Mouse (Mus musculus): ENCODE measurements at regions not wholly inside any gene's neighbourhood (a gene's known extent, or its start where the extent isn't known, plus 50 kb on each side); places are given as distances from the start of the nearest gene placed in this dataset.

DNA sequence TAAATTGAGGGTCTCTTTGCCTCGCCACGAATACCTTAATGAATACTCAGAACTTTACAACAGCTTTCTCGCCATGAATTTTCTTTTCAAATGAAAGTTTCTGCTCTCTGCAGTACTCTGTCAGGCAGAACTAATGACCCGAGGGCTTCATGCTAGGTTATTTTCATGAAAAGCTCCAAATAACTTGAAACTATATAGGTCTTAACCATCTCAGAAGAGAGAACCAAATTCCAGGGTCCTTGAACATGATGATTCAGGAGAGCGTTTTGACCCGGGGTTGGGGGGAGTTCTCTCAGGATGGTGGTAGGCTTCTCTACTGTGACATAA, 558.8 kb upstream of the Mpdz start:
- WGBS: 76% methylated on average over 6 of the region's 6 CpGs
- no peak overlapping the region for H3K4me3 ChIP-seq (ENCODE audit: low read depth, low read length)
- no peak for DNase-seq (ENCODE audit: low spot score)
- ATAC-seq (replicated peaks; ENCODE audit: insufficient number of reproducible peaks, low FRiP score, low TSS enrichment, low read depth): no peak
- H3K9ac ChIP-seq (replicated peaks; ENCODE audit: low read length): no peak overlapping the region
- no peaks in the 10 kb centered on the region for H3K4me1 ChIP-seq (ENCODE audit: control insufficient read depth, insufficient read depth, low read length)
- no peaks in the 10 kb centered on the region for H3K9me3 ChIP-seq (replicated peaks; ENCODE audit: control insufficient read depth, low read length)
- no peaks in the 10 kb centered on the region for H3K27me3 ChIP-seq (ENCODE audit: control insufficient read depth, insufficient read depth, low read length)
- no peak overlapping the region for H3K4me2 ChIP-seq (ENCODE audit: low read depth, low read length)
- no peaks in the 10 kb centered on the region for H3K36me3 ChIP-seq (replicated peaks; ENCODE audit: control insufficient read depth, insufficient read depth, low read depth, low read length)
- H3K27ac ChIP-seq (replicated peaks; ENCODE audit: low read depth, low read length): no peak overlapping the region

DNA sequence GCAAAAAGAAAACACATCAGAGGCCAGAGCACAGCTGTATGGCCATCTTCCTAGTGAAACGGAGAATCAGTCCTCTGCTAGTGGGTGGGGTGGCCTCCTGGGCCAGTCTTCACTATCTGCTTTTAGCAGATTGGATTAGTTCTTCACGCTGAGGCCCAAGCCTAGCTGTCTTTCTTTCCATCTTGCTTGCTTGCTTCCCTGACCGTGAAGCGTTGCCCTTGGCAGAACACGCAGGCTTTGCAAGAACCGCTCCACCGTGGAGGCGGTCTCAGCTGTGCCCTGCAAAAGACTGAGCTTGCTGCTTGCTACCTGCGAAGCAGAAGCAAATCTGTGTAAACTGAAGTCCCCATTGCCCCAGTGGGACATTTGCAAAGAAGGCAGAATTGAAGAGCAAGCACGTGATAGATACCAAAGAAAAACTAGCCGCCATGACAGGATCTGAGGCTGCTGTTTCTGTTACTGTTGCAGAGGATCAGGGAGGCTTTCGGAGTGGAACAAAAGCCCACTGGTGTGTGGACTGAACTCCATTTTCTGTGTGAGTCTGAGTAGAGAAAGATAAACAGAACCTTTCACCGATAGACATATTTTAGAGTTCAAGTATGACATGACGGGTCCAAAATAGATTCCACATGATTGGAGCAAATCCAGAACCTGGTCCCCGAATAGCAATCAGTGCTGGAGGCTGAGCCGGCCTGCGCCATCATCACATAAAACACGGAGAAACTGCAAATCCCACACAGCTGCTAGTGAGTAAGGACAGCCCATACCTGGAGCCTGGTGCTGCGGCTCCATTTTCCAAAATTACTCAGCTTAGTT, 558.2 kb upstream of the Mpdz start:
- DNase-seq (ENCODE audit: low spot score) (no peak), ATAC-seq (replicated peaks; ENCODE audit: insufficient number of reproducible peaks, low FRiP score, low TSS enrichment, low read depth) (no peak)
- H3K9me3 ChIP-seq (replicated peaks; ENCODE audit: control insufficient read depth, low read length): no peaks in the 10 kb centered on the region
- H3K9ac ChIP-seq (replicated peaks; ENCODE audit: low read length): no peak overlapping the region
- no peaks in the 10 kb centered on the region for H3K27me3 ChIP-seq (ENCODE audit: control insufficient read depth, insufficient read depth, low read length)
- H3K36me3 ChIP-seq (replicated peaks; ENCODE audit: control insufficient read depth, insufficient read depth, low read depth, low read length): no peaks in the 10 kb centered on the region
- 79% methylated on average over 19 of the region's 19 CpGs for WGBS
- no peaks in the 10 kb centered on the region for H3K4me1 ChIP-seq (ENCODE audit: control insufficient read depth, insufficient read depth, low read length)
- no peak overlapping the region for H3K4me3 ChIP-seq (ENCODE audit: low read depth, low read length)
- 0 out of 2 replicates have a peak overlapping the region, but pooled peaks have one; percentile 2 for H3K27ac ChIP-seq (replicated peaks; ENCODE audit: low read depth, low read length)
- H3K4me2 ChIP-seq (ENCODE audit: low read depth, low read length): no peak overlapping the region

GRCm38 (mm10) chr4:81999654-82000314, 557.2 kb upstream of the Mpdz start:
- H3K27me3 ChIP-seq (ENCODE audit: control insufficient read depth, insufficient read depth, low read length): no peaks in the 10 kb centered on the region
- no peak overlapping the region for H3K4me2 ChIP-seq (ENCODE audit: low read depth, low read length)
- H3K27ac ChIP-seq (replicated peaks; ENCODE audit: low read depth, low read length): no peak overlapping the region
- no peak overlapping the region for H3K9ac ChIP-seq (replicated peaks; ENCODE audit: low read length)
- 45% methylated on average over 11 of the region's 11 CpGs for WGBS
- no peak overlapping the region for H3K4me3 ChIP-seq (ENCODE audit: low read depth, low read length)
- no peaks in the 10 kb centered on the region for H3K36me3 ChIP-seq (replicated peaks; ENCODE audit: control insufficient read depth, insufficient read depth, low read depth, low read length)
- ATAC-seq (replicated peaks; ENCODE audit: insufficient number of reproducible peaks, low FRiP score, low TSS enrichment, low read depth): no peak
- no peaks in the 10 kb centered on the region for H3K4me1 ChIP-seq (ENCODE audit: control insufficient read depth, insufficient read depth, low read length)
- H3K9me3 ChIP-seq (replicated peaks; ENCODE audit: control insufficient read depth, low read length): no peaks in the 10 kb centered on the region
- DNase-seq (ENCODE audit: low spot score): peak; percentile 27

DNA sequence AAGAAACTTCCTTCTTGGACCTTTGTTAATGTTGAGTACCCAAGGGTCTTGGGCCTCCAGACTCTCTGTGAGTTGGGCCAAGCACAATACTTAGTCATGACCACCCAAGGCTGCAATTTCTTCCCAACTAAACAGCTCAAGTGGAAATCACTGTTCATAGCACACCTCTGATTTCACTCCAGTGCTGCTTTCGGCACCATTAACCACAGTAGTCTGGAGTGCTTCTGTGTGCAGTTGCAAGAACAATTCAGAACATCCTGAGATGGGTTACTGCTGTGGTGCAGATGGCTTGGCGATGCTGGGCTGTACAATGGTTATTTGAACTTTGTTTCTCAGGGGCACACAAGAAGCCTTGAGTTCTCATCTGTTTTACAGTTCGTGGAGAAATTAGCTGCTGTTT, 556.5 kb upstream of the Mpdz start:
- ATAC-seq (replicated peaks; ENCODE audit: insufficient number of reproducible peaks, low FRiP score, low TSS enrichment, low read depth): no peak
- 87% methylated on average over 3 of the region's 3 CpGs for WGBS
- Histone ChIP-seq H3K36me3 (replicated peaks; ENCODE audit: control insufficient read depth, insufficient read depth, low read depth, low read length) (no peaks in the 10 kb centered on the region), H3K4me1 (ENCODE audit: control insufficient read depth, insufficient read depth, low read length) (no peaks in the 10 kb centered on the region), H3K9me3 (replicated peaks; ENCODE audit: control insufficient read depth, low read length) (no peaks in the 10 kb centered on the region), H3K27me3 (ENCODE audit: control insufficient read depth, insufficient read depth, low read length) (no peaks in the 10 kb centered on the region), H3K4me2 (ENCODE audit: low read depth, low read length) (no peak overlapping the region), H3K9ac (replicated peaks; ENCODE audit: low read length) (no peak overlapping the region), H3K27ac (replicated peaks; ENCODE audit: low read depth, low read length) (no peak overlapping the region), H3K4me3 (ENCODE audit: low read depth, low read length) (no peak overlapping the region)
- DNase-seq (ENCODE audit: low spot score): no peak

GRCm38 (mm10) chr4:81996445-81996844, 553.8 kb upstream of the Mpdz start:
- Histone ChIP-seq H3K4me3 (ENCODE audit: low read depth, low read length) (no peak overlapping the region), H3K4me1 (ENCODE audit: control insufficient read depth, insufficient read depth, low read length) (no peaks in the 10 kb centered on the region), H3K36me3 (replicated peaks; ENCODE audit: control insufficient read depth, insufficient read depth, low read depth, low read length) (no peaks in the 10 kb centered on the region), H3K27me3 (ENCODE audit: control insufficient read depth, insufficient read depth, low read length) (no peaks in the 10 kb centered on the region), H3K4me2 (ENCODE audit: low read depth, low read length) (no peak overlapping the region), H3K9me3 (replicated peaks; ENCODE audit: control insufficient read depth, low read length) (no peaks in the 10 kb centered on the region), H3K9ac (replicated peaks; ENCODE audit: low read length) (no peak overlapping the region), H3K27ac (replicated peaks; ENCODE audit: low read depth, low read length) (no peak overlapping the region)
- WGBS: 76% methylated on average over 3 of the region's 3 CpGs
- DNase-seq (ENCODE audit: low spot score) (no peak), ATAC-seq (replicated peaks; ENCODE audit: insufficient number of reproducible peaks, low FRiP score, low TSS enrichment, low read depth) (no peak)

DNA sequence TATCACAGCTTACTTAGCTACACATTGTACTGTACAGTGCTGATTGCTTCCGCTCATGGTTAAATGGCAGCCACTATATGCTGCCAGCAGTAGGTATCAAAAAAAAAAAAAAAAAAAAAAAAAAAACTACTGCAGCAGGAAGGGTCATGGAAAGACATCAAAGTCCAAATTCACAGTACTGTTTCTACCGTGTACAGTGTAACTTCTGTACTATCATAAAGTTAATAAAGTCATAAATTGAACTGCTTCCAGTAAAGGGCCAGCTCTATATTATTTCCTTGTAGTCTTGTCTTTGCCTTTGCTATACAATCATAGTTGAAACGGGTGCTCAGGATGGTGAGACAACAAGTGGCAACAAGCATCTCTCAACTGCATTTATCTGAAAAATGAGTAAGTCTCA, 552.6 kb upstream of the Mpdz start:
- DNase-seq (ENCODE audit: low spot score) (no peak), ATAC-seq (replicated peaks; ENCODE audit: insufficient number of reproducible peaks, low FRiP score, low TSS enrichment, low read depth) (no peak)
- H3K36me3 ChIP-seq (replicated peaks; ENCODE audit: control insufficient read depth, insufficient read depth, low read depth, low read length): no peaks in the 10 kb centered on the region
- no peaks in the 10 kb centered on the region for H3K27me3 ChIP-seq (ENCODE audit: control insufficient read depth, insufficient read depth, low read length)
- WGBS: 96% methylated on average over 3 of the region's 3 CpGs
- no peak overlapping the region for H3K4me2 ChIP-seq (ENCODE audit: low read depth, low read length)
- no peak overlapping the region for H3K9ac ChIP-seq (replicated peaks; ENCODE audit: low read length)
- no peaks in the 10 kb centered on the region for H3K4me1 ChIP-seq (ENCODE audit: control insufficient read depth, insufficient read depth, low read length)
- H3K4me3 ChIP-seq (ENCODE audit: low read depth, low read length): no peak overlapping the region
- no peaks in the 10 kb centered on the region for H3K9me3 ChIP-seq (replicated peaks; ENCODE audit: control insufficient read depth, low read length)
- H3K27ac ChIP-seq (replicated peaks; ENCODE audit: low read depth, low read length): no peak overlapping the region

DNA sequence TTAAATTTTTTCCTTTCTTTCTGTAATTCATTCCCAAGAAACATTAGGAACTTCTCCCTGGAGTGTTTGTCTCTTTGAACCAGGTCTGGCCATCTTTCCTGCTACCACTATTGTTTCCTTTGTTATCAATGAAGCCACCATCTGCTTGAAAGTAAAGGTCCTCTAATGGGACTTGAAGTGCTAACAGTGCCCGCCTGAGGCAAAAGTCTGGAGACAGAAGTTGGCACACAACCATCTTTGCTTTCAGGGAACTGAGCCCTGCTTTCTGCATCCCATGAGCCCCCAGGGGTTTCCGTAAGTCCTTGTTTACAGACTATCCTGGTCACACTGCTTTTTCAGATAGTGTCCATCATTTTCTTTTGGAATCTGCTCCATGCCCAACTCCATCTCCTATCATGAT, 546.2 kb upstream of the Mpdz start:
- no peak for DNase-seq (ENCODE audit: low spot score)
- no peak overlapping the region for H3K4me2 ChIP-seq (ENCODE audit: low read depth, low read length)
- H3K4me1 ChIP-seq (ENCODE audit: control insufficient read depth, insufficient read depth, low read length): no peaks in the 10 kb centered on the region
- no peak overlapping the region for H3K27ac ChIP-seq (replicated peaks; ENCODE audit: low read depth, low read length)
- no peak for ATAC-seq (replicated peaks; ENCODE audit: insufficient number of reproducible peaks, low FRiP score, low TSS enrichment, low read depth)
- H3K9me3 ChIP-seq (replicated peaks; ENCODE audit: control insufficient read depth, low read length): no peaks in the 10 kb centered on the region
- WGBS: 87% methylated on average over 2 of the region's 2 CpGs
- H3K27me3 ChIP-seq (ENCODE audit: control insufficient read depth, insufficient read depth, low read length): no peaks in the 10 kb centered on the region
- no peaks in the 10 kb centered on the region for H3K36me3 ChIP-seq (replicated peaks; ENCODE audit: control insufficient read depth, insufficient read depth, low read depth, low read length)
- no peak overlapping the region for H3K9ac ChIP-seq (replicated peaks; ENCODE audit: low read length)
- H3K4me3 ChIP-seq (ENCODE audit: low read depth, low read length): no peak overlapping the region

GRCm38 (mm10) chr4:81986616-81987015, 544.0 kb upstream of the Mpdz start:
- H3K36me3 ChIP-seq (replicated peaks; ENCODE audit: control insufficient read depth, insufficient read depth, low read depth, low read length): no peaks in the 10 kb centered on the region
- no peak overlapping the region for H3K9ac ChIP-seq (replicated peaks; ENCODE audit: low read length)
- H3K4me3 ChIP-seq (ENCODE audit: low read depth, low read length): no peak overlapping the region
- H3K9me3 ChIP-seq (replicated peaks; ENCODE audit: control insufficient read depth, low read length): no peaks in the 10 kb centered on the region
- H3K27ac ChIP-seq (replicated peaks; ENCODE audit: low read depth, low read length): no peak overlapping the region
- DNase-seq (ENCODE audit: low spot score) (peak; percentile 60), ATAC-seq (replicated peaks; ENCODE audit: insufficient number of reproducible peaks, low FRiP score, low TSS enrichment, low read depth) (no peak)
- no peaks in the 10 kb centered on the region for H3K4me1 ChIP-seq (ENCODE audit: control insufficient read depth, insufficient read depth, low read length)
- H3K27me3 ChIP-seq (ENCODE audit: control insufficient read depth, insufficient read depth, low read length): no peaks in the 10 kb centered on the region
- WGBS: 45% methylated on average over 4 of the region's 4 CpGs
- no peak overlapping the region for H3K4me2 ChIP-seq (ENCODE audit: low read depth, low read length)
